23 mouse cellular contexts compared by ENCODE assay signal in genomic region chr8:91570809-91571208, GRCm38 (mm10).
DNase-seq lines count a peak whose midpoint lies in the region; ATAC-seq and TF ChIP-seq lines count a peak whose summit lies in the region.
"Had no signal": no experiment of that assay in that cellular context is flagged by ENCODE, and none has a peak within 500 bp of the region (broad histone marks: within the 10 kb centered on the region; RNA-seq: fewer than 3 reads in every experiment).

No protein-coding gene starts in this region.

- H3K4me1 ChIP-seq in heart, embryonic 13.5 days: peaks cover 64% of the 10 kb centered on the region
- H3K4me1 ChIP-seq in hindbrain, embryonic 12.5 days: peaks cover 50% of the 10 kb centered on the region

- WGBS in heart, embryonic 13.5 days: 61% methylated on average over 7 of the region's 7 CpGs
- WGBS in hindbrain, embryonic 12.5 days: 88% methylated on average over 7 of the region's 7 CpGs

- H3K4me2 ChIP-seq in heart, embryonic 13.5 days: no peak overlapping the region
- no peak overlapping the region for H3K4me2 ChIP-seq in hindbrain, embryonic 12.5 days (replicated peaks)
- H3K4me2 ChIP-seq: hindbrain, embryonic 15.5 days; midbrain, embryonic 13.5 days had no signal

- no peak overlapping the region for H3K9ac ChIP-seq in heart, embryonic 13.5 days
- H3K9ac ChIP-seq in hindbrain, embryonic 12.5 days: no peak overlapping the region
- H3K9ac ChIP-seq: hindbrain, embryonic 15.5 days; liver, embryonic 14.5 days; lung, embryonic 14.5 days; midbrain, embryonic 13.5 days had no signal

- ATAC-seq in heart, embryonic 13.5 days (ENCODE audit: extremely low read depth, insufficient number of reproducible peaks, low FRiP score, low TSS enrichment): no peak
- ATAC-seq in Patski: peak; percentile 27
- no peak for ATAC-seq in hindbrain, embryonic 12.5 days (ENCODE audit: low FRiP score)
- ATAC-seq: activated CD4-positive, CD25-positive, alpha-beta regulatory T cell, adult 4 months; midbrain, embryonic 13.5 days had no signal

- peak overlapping the region; percentile 50; the same call in 1 of the 2 replicates for H3K27ac ChIP-seq in heart, embryonic 13.5 days (replicated peaks)
- H3K27ac ChIP-seq in hindbrain, embryonic 12.5 days: no peak overlapping the region
- H3K27ac ChIP-seq: hindbrain, embryonic 15.5 days; liver, embryonic 14.5 days; midbrain, embryonic 13.5 days had no signal

- no peaks in the 10 kb centered on the region for H3K27me3 ChIP-seq in heart, embryonic 13.5 days (replicated peaks)
- no peaks in the 10 kb centered on the region for H3K27me3 ChIP-seq in Patski
- no peaks in the 10 kb centered on the region for H3K27me3 ChIP-seq in hindbrain, embryonic 12.5 days
- H3K27me3 ChIP-seq: megakaryocyte, embryonic 14.5 days had no signal

- no peak for DNase-seq in heart, postnatal 36 days
- peak; percentile 48 for DNase-seq in Patski (ENCODE audit: low read depth, low spot score)
- DNase-seq in kidney, adult 8-10 months: peak; percentile 46 to 67
- DNase-seq in kidney, postnatal 25 days: peak; percentile 35 to 62
- no peak for DNase-seq in left cerebral cortex, postnatal 10 days (ENCODE audit: extremely low spot score in 1 of 2, low spot score in 2 of 2)
- DNase-seq: adrenal gland, adult 8-10 months; cerebellum, adult 11-12 months; cerebellum, postnatal 14 days; heart, postnatal 4 days; layer of hippocampus, postnatal 36 days; lung, postnatal 36 days; right cerebral cortex, postnatal 25 days; spleen, adult 18-20 months; thymus, postnatal 25 days had no signal

- CTCF ChIA-PET in Patski (lab: Charles Lee): interaction anchor here (0.5 to 1.0 kb wide), 2 partner anchors 9 to 630 kb away, joined by 3 read pairs; no protein-coding TSS in a partner anchor

- intact Hi-C loops in heart, postnatal 36 days (cut with DNase I): no loop called here
- intact Hi-C loops in left cerebral cortex, postnatal 10 days (cut with DNase I): no loop called here

- POLR2A ChIA-PET in Patski (lab: Charles Lee): interaction anchor here (0.9 kb wide), 1 partner anchor 16 kb away, joined by 4 read pairs; no protein-coding TSS in a partner anchor

- H3K4me3 ChIP-seq in heart, embryonic 13.5 days: no peak overlapping the region
- H3K4me3 ChIP-seq in hindbrain, embryonic 12.5 days: no peak overlapping the region
- H3K4me3 ChIP-seq: forebrain, embryonic 10.5 days; hindbrain, embryonic 15.5 days; midbrain, embryonic 13.5 days had no signal

- H3K36me3 ChIP-seq in heart, embryonic 13.5 days: no peaks in the 10 kb centered on the region
- H3K36me3 ChIP-seq in hindbrain, embryonic 12.5 days: no peaks in the 10 kb centered on the region
- H3K36me3 ChIP-seq: forebrain, embryonic 10.5 days; hindbrain, embryonic 15.5 days; midbrain, embryonic 13.5 days had no signal

- TF ChIP-seq CTCF in Patski (IDR thresholded peaks at IDR 0.05): no peak

- in situ Hi-C loops in Patski (cut with MboI; ENCODE audit: low pct_unique_long_range_greater_than_20kb): no loop called here

- H3K9me3 ChIP-seq in heart, embryonic 13.5 days: no peaks in the 10 kb centered on the region
- H3K9me3 ChIP-seq in hindbrain, embryonic 12.5 days (replicated peaks): 0 out of 2 replicates have a peak, but pooled peaks cover 4% of the 10 kb centered on the region
- H3K9me3 ChIP-seq: forebrain, embryonic 10.5 days; hindbrain, embryonic 15.5 days; midbrain, embryonic 13.5 days had no signal

Comparison
In these comparisons a context has a peak if more than half of its experiments do, and no peak if none do; other contexts are left out.
1. DNase-seq: peak in Patski (single experiment), kidney, adult 8-10 months (2 of 2) and kidney, postnatal 25 days (2 of 2); none in heart, postnatal 36 days (0 of 2) and left cerebral cortex, postnatal 10 days (0 of 2).